Mouse (Mus musculus) left cerebral cortex, adult 11 months (tissue): ENCODE data around the gene Acsl5.

ENCODE experiments used
- DNase-seq: peaks from one replicate; pipeline ENCODE4 v3.0.0; 2022; ENCODE audit warnings: low spot score

Gene Acsl5

DNA sequence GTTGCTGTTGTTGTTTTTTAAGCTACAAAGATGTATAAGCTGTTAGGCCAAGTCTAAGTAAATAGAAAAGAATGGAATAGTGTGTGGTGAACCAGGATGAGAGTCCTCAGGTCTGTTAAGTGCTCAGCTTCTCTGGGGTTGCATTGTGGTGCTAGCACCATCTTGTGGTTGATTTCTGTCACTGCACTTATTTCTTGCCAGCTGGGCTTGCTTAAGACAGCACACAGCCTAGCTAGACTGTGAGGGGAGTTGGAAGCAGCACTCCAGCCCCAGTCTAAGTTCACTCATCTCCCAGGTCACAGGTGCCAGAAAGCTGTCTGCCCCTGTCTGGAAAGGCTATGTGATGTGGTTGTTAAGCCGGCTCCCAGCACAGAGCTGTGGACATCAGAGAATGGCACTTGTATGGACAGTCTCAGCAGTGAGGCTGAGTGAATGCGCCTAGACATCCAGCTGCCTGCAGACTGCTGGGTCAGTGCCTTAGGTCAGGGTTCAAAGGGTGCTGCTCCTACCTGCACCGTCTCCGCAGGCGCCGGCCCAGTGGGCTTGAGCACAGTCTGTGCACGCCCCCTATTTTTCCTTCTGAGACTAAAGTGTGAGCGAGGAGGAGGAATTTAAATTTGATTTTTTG is 81.0 kb downstream of the Acsl5 start:
- peak; percentile 71 for DNase-seq

DNA sequence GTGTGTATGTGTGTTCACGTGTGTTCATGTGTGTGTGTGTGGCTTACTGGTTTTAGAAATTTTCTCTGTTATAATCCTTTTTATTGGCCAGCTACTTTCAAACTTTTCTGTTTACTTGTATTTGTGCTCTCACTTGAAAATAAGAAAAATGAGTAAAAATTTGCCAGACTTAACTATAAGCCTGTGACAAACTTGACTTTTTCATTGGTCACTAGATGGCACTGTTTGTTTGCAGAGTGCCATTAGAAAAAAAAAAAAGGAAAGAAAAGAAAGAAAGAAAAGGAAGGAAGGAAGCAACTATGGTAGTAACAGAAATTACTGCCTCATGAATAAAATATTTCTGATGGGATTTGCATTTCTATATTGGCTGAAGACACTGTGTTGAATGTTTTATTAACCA is 84.1 kb downstream of the Acsl5 start:
- no peak for DNase-seq

DNA sequence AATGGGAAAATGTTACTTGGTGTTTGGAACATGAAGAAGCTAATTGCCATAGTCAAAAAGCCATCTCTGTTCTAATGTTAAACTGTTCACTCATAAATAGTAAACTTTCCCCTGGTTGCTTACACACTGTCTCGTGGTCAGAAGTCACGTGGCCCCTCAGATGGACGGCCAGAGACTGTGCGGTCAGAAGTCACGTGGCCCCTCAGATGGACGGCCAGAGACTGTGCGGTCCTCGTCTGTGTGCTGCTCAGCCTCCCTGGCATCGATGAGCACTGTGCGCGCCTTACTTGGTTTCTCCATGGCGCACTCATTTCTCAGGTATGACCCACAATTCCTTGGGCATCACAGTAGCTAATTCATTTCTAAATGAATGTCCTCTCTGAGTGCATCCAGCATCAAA is 84.7 kb downstream of the Acsl5 start:
- DNase-seq: no peak

DNA sequence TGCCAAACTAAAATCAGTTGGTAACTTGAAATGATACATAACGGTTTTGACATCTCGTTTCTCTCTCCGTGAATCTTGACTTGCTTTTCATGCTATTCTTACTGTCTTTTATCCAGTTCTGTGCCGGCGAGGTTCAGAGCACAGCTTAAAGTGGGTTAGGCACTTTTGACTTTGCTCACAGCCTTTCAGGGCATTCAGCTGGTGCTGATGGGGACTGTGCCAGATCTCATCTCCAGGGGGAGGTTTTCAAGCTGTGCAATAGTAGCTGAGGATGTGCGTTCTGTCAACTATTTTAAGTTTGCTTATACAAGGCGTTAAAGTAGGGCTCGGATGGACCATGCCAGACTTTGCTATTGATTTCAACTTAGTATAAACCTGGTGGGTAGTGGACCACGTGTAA is 85.3 kb downstream of the Acsl5 start:
- no peak for DNase-seq

DNA sequence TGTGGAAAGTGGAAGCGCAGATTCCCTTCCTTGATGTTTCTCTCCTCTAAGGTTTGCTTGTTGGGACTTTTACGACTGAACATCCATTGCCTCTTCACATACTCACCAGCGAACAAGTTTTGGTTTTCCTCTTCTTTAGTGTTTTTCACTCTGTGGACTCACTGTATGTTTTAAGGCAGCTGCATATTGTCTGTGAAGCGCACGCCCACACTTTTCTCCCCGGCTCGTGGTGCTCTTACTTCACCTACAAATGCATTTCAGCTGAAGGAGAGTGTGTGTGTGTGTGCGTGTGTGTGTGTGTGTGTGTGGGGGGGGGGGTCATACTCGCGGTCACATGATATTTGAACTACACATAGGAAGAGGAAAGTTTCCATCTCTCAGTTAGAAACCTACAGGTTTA is 85.9 kb downstream of the Acsl5 start:
- DNase-seq: no peak

DNA sequence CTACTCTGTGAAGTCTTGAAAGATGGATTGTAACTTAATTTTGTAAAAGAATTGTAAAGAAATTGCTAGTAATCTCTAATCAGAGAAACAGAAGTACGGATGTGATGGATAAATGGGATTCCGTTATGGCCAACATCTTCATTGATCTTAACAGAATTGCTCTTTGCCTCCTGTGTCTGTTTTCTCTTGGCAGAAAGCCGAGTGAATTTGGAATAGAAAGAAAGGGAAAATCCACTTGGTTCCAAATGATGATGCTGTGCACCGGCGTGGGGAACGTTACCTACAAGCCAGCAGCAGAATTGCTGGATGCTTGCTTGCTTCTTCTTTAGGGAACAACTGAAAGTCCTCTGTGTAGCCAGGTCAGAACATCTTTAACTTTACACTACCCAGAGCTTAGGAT is 88.8 kb downstream of the Acsl5 start:
- no peak for DNase-seq

DNA sequence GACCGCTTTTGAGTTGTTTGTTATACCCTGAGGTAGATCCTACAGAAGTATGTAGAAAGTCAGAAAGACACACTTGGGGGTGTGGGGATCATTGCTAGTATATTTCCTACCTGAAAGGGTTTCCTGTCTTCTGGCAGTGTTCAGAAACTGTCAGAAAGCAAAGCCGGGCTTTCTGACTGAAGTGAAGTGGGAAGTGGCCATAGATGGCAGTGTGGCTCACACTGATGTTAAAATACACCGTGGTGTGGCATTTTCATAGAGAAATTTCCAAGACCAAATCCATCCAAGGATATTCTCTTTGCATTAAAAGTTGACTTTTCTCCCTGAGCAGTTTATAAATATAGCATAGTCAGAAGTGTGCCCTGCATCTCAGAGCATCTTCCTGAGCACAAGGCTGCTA is 89.6 kb downstream of the Acsl5 start:
- DNase-seq: no peak

DNA sequence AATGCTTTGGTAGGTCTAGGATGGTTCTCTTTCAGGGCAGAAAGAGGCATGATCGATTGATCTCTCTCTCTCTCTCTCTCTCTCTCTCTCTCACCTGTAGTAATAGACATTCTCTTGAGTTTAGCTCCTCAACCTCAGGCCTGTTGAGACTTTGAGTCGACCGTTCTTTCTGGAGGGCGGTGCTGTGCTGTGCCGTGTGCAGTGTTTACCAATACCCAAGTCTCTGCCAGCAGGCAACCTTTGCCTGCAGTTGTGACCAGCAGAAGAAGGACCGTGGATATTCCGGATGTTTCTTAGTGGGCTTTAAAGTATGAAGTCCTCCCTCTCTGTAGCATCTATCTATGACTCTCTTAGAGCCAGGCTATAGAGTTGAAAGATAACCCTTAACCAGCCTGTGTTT is 90.7 kb downstream of the Acsl5 start:
- DNase-seq: no peak

DNA sequence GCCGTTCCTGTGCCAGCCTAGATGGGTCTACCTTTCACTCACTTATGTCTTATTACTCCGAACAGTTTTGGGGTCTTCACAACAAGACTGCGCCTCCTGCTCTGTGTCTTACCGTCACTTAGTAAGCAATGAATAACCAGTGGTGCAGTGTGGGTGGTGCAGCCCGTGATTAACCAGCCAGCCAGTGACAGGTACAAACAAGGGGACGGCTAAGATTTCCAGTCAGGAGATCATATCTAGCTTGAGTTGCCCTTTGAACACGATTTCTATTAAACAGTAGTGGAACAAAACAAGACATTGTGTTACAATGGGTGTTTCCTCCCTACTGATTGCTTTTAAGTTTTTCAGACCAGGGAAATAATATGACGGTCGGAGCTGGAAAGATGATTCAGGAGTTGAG is 91.5 kb downstream of the Acsl5 start:
- DNase-seq: no peak
